Mouse (Mus musculus): ENCODE measurements around the gene Capn7. TPM values are rescaled to one million over a fixed set of nuclear protein-coding genes. Genes with fewer than 3 reads are reported as not detected.

The Capn7 gene
- polyA plus RNA-seq, 1 experiment from 2014 or later = 35.4 TPM

GRCm38 (mm10) chr14:31407911-31408604 lies 71.6 kb downstream of the Capn7 start:
- H3K36me3 ChIP-seq (ENCODE audit: control insufficient read depth, insufficient read depth, low read length) = no peaks in the 10 kb centered on the region
- no peak overlapping the region for H3K9ac ChIP-seq (ENCODE audit: low read depth, low read length)
- H3K4me3 ChIP-seq (ENCODE audit: low read depth, low read length) = no peak overlapping the region
- 53% methylated on average over 6 of the region's 6 CpGs for WGBS (ENCODE audit: insufficient replicate concordance)
- H3K9me3 ChIP-seq (replicated peaks; ENCODE audit: control insufficient read depth, low read length) = no peaks in the 10 kb centered on the region
- no peak for ATAC-seq (replicated peaks; ENCODE audit: insufficient number of reproducible peaks, low FRiP score, low TSS enrichment)
- peaks cover 67% of the 10 kb centered on the region for H3K4me1 ChIP-seq (ENCODE audit: control insufficient read depth, insufficient read depth, low read length)
- H3K27me3 ChIP-seq (ENCODE audit: control insufficient read depth, insufficient read depth, low read length) = no peaks in the 10 kb centered on the region
- H3K4me2 ChIP-seq = peak overlapping the region; percentile 4; the same call in 1 of the 2 replicates
- H3K27ac ChIP-seq (ENCODE audit: low read depth, low read length) = peak overlapping the region; percentile 70

- H3K9me3 ChIP-seq (replicated peaks; ENCODE audit: control insufficient read depth, low read length) = no peaks in the 10 kb centered on the region
- 39% methylated on average over 8 of the region's 8 CpGs for WGBS (ENCODE audit: insufficient replicate concordance)
- no peaks in the 10 kb centered on the region for H3K36me3 ChIP-seq (ENCODE audit: control insufficient read depth, insufficient read depth, low read length)
- no peak overlapping the region for H3K4me3 ChIP-seq (ENCODE audit: low read depth, low read length)
- H3K4me1 ChIP-seq (ENCODE audit: control insufficient read depth, insufficient read depth, low read length) = peaks cover 65% of the 10 kb centered on the region
- H3K9ac ChIP-seq (ENCODE audit: low read depth, low read length) = 0 out of 2 replicates have a peak overlapping the region, but pooled peaks have one; percentile 6
- H3K27me3 ChIP-seq (ENCODE audit: control insufficient read depth, insufficient read depth, low read length) = no peaks in the 10 kb centered on the region
- ATAC-seq (replicated peaks; ENCODE audit: insufficient number of reproducible peaks, low FRiP score, low TSS enrichment) = no peak
- H3K27ac ChIP-seq (ENCODE audit: low read depth, low read length) = peak overlapping the region; percentile 70
- no peak overlapping the region for H3K4me2 ChIP-seq
These were observed 72.2 kb downstream of the Capn7 start for GRCm38 (mm10) chr14:31408666-31409065.

- H3K36me3 ChIP-seq (ENCODE audit: control insufficient read depth, insufficient read depth, low read length) = no peaks in the 10 kb centered on the region
- no peak overlapping the region for H3K4me2 ChIP-seq
- no peak overlapping the region for H3K27ac ChIP-seq (ENCODE audit: low read depth, low read length)
- 68% methylated on average over 9 of the region's 9 CpGs for WGBS (ENCODE audit: insufficient replicate concordance)
- no peaks in the 10 kb centered on the region for H3K9me3 ChIP-seq (replicated peaks; ENCODE audit: control insufficient read depth, low read length)
- no peaks in the 10 kb centered on the region for H3K27me3 ChIP-seq (ENCODE audit: control insufficient read depth, insufficient read depth, low read length)
- no peak overlapping the region for H3K9ac ChIP-seq (ENCODE audit: low read depth, low read length)
- H3K4me3 ChIP-seq (ENCODE audit: low read depth, low read length) = no peak overlapping the region
- no peak for ATAC-seq (replicated peaks; ENCODE audit: insufficient number of reproducible peaks, low FRiP score, low TSS enrichment)
- H3K4me1 ChIP-seq (ENCODE audit: control insufficient read depth, insufficient read depth, low read length) = peaks cover 65% of the 10 kb centered on the region
These were observed 73.8 kb downstream of the Capn7 start for GRCm38 (mm10) chr14:31410123-31410724.

GRCm38 (mm10) chr14:31410737-31411136 lies 74.3 kb downstream of the Capn7 start:
- no peak overlapping the region for H3K4me3 ChIP-seq (ENCODE audit: low read depth, low read length)
- no peaks in the 10 kb centered on the region for H3K9me3 ChIP-seq (replicated peaks; ENCODE audit: control insufficient read depth, low read length)
- ATAC-seq (replicated peaks; ENCODE audit: insufficient number of reproducible peaks, low FRiP score, low TSS enrichment) = no peak
- H3K36me3 ChIP-seq (ENCODE audit: control insufficient read depth, insufficient read depth, low read length) = no peaks in the 10 kb centered on the region
- H3K4me1 ChIP-seq (ENCODE audit: control insufficient read depth, insufficient read depth, low read length) = peaks cover 68% of the 10 kb centered on the region
- H3K27me3 ChIP-seq (ENCODE audit: control insufficient read depth, insufficient read depth, low read length) = no peaks in the 10 kb centered on the region
- 67% methylated on average over 4 of the region's 4 CpGs for WGBS (ENCODE audit: insufficient replicate concordance)
- no peak overlapping the region; the same call in 1 of the 2 replicates for H3K4me2 ChIP-seq
- H3K9ac ChIP-seq (ENCODE audit: low read depth, low read length) = no peak overlapping the region
- H3K27ac ChIP-seq (ENCODE audit: low read depth, low read length) = no peak overlapping the region

GRCm38 (mm10) chr14:31412651-31413056 lies 76.2 kb downstream of the Capn7 start:
- no peaks in the 10 kb centered on the region for H3K36me3 ChIP-seq (ENCODE audit: control insufficient read depth, insufficient read depth, low read length)
- no peak overlapping the region for H3K27ac ChIP-seq (ENCODE audit: low read depth, low read length)
- no peaks in the 10 kb centered on the region for H3K27me3 ChIP-seq (ENCODE audit: control insufficient read depth, insufficient read depth, low read length)
- H3K9ac ChIP-seq (ENCODE audit: low read depth, low read length) = no peak overlapping the region
- H3K4me2 ChIP-seq = no peak overlapping the region
- ATAC-seq (replicated peaks; ENCODE audit: insufficient number of reproducible peaks, low FRiP score, low TSS enrichment) = no peak
- 73% methylated on average over 10 of the region's 10 CpGs for WGBS (ENCODE audit: insufficient replicate concordance)
- no peaks in the 10 kb centered on the region for H3K9me3 ChIP-seq (replicated peaks; ENCODE audit: control insufficient read depth, low read length)
- peaks cover 66% of the 10 kb centered on the region for H3K4me1 ChIP-seq (ENCODE audit: control insufficient read depth, insufficient read depth, low read length)
- H3K4me3 ChIP-seq (ENCODE audit: low read depth, low read length) = no peak overlapping the region

GRCm38 (mm10) chr14:31413475-31414086 lies 77.1 kb downstream of the Capn7 start:
- Histone ChIP-seq H3K27me3 (ENCODE audit: control insufficient read depth, insufficient read depth, low read length) (no peaks in the 10 kb centered on the region), H3K9ac (ENCODE audit: low read depth, low read length) (no peak overlapping the region), H3K4me3 (ENCODE audit: low read depth, low read length) (no peak overlapping the region), H3K27ac (ENCODE audit: low read depth, low read length) (no peak overlapping the region; the same call in 1 of the 2 replicates), H3K4me2 (no peak overlapping the region), H3K36me3 (ENCODE audit: control insufficient read depth, insufficient read depth, low read length) (no peaks in the 10 kb centered on the region), H3K4me1 (ENCODE audit: control insufficient read depth, insufficient read depth, low read length) (peaks cover 57% of the 10 kb centered on the region), H3K9me3 (replicated peaks; ENCODE audit: control insufficient read depth, low read length) (no peaks in the 10 kb centered on the region)
- WGBS (ENCODE audit: insufficient replicate concordance) = 56% methylated on average over 6 of the region's 6 CpGs
- no peak for ATAC-seq (replicated peaks; ENCODE audit: insufficient number of reproducible peaks, low FRiP score, low TSS enrichment)

DNA sequence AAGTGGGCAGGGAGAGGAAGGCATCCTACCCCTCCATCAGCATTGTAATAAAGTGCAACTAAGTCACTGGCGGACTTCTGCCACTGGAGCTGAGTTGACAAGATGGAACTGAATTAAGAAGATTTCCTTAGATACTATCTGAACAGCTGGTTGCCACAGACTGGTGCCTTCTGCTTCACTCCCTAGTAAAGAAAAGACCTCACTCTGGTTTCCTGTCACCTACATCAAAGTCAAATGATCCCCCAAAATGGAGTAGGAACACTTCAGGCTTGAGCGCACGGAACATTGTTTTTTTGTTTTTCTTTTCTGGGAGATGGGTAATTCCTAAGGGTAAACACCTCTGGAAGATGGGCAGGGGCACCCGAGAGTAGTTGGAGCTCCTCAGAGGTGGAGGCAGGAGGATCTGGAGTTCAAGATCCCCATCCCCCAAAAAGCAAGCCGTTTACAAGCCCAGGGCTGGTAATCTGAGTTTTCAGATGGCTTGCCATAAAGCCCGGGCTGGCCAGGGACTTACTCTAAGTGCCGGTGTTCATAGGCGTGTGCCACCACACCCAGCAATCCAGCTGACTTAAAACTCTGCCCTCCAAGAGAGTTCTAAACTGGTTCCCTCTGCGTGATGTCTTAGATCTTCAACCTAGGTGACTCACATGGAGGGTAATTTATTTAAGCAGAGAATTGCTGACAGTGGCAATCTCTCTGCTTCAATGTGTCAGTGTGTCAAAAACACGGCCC lies 78.0 kb downstream of the Capn7 start:
- WGBS (ENCODE audit: insufficient replicate concordance) = 61% methylated on average over 10 of the region's 10 CpGs
- Histone ChIP-seq H3K9me3 (replicated peaks; ENCODE audit: control insufficient read depth, low read length) (no peaks in the 10 kb centered on the region), H3K27me3 (ENCODE audit: control insufficient read depth, insufficient read depth, low read length) (no peaks in the 10 kb centered on the region), H3K27ac (ENCODE audit: low read depth, low read length) (peak overlapping the region; percentile 48), H3K4me3 (ENCODE audit: low read depth, low read length) (no peak overlapping the region), H3K4me2 (no peak overlapping the region), H3K36me3 (ENCODE audit: control insufficient read depth, insufficient read depth, low read length) (no peaks in the 10 kb centered on the region), H3K9ac (ENCODE audit: low read depth, low read length) (no peak overlapping the region), H3K4me1 (ENCODE audit: control insufficient read depth, insufficient read depth, low read length) (peaks cover 56% of the 10 kb centered on the region)
- no peak for ATAC-seq (replicated peaks; ENCODE audit: insufficient number of reproducible peaks, low FRiP score, low TSS enrichment)

DNA sequence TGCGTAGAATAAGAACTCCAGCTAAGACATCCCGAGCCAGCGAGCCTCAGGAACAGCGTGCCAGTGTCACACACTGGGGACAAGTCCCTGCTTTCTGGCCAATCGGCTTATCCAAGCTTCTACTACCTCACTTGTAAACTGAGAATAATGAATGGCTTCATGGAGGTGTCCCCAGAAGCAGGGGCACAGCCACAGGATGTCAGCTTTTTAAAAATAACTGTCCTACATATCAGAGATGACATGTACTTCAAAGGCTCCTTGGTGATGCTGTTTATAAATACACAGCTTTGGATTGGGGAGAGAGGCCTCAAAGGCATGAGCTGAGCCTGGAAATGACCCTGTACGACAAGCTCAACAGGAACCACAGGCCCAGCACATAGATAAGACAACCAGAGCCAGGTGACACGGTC lies 78.5 kb downstream of the Capn7 start:
- Histone ChIP-seq H3K9me3 (replicated peaks; ENCODE audit: control insufficient read depth, low read length) (no peaks in the 10 kb centered on the region), H3K4me3 (ENCODE audit: low read depth, low read length) (no peak overlapping the region), H3K4me2 (no peak overlapping the region), H3K9ac (ENCODE audit: low read depth, low read length) (no peak overlapping the region), H3K27ac (ENCODE audit: low read depth, low read length) (peak overlapping the region; percentile 64), H3K27me3 (ENCODE audit: control insufficient read depth, insufficient read depth, low read length) (no peaks in the 10 kb centered on the region), H3K4me1 (ENCODE audit: control insufficient read depth, insufficient read depth, low read length) (peaks cover 61% of the 10 kb centered on the region), H3K36me3 (ENCODE audit: control insufficient read depth, insufficient read depth, low read length) (no peaks in the 10 kb centered on the region)
- no peak for ATAC-seq (replicated peaks; ENCODE audit: insufficient number of reproducible peaks, low FRiP score, low TSS enrichment)
- 36% methylated on average over 7 of the region's 7 CpGs for WGBS (ENCODE audit: insufficient replicate concordance)

Measured in heart, embryonic 11.5 days (tissue).